Mouse (Mus musculus): ENCODE measurements around the gene Cavin3.

The Cavin3 gene

DNA sequence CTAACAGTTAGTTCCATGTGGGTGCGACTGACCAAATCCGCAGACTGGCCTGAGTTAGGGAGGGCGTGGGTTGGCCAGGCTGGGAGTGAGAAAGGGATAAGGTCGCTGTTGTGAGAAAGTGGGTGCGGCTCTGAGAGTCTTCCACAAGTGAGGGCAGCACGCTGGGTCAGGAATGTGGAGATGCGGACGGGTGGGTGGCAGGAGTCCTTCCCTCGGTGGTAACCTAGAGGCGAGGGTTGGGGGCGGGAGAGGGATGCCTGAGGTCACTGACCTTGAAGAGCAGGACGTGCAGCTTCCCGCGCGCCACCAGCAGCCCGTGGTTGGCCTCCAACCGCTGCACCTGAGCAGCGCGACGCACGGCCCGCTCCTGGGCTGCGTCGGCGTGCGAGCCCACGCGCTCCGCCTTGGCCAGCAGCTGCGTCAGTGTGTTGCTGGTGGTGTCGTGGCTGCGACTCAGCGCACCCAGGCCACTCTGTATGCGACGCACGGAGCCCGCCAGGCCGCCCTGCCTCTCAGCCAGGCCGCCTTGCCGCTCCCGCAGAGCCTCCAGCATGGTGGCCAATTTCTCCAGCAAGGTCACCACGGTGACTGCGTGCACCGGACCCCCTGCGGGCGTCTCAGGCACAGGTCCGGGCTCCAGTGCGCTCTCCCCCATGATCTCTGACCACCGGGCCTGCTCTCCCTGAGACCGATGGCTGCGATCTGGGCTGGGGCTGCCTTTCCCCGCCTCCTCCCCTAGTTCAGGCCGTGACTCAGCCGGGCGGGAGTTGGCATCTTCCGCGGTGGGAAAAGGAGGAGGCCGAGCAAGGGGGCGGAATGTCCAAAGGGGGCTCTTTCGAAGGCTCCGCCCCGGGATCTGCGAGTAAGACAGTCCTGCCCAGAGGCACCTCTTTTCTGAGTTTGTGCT, at the start of gene Cavin3:
Gene Cavin3, minus strand, starts transcription at position 796 of the 907 bp plus-strand sequence.
- peak; percentile 53 for DNase-seq

DNA sequence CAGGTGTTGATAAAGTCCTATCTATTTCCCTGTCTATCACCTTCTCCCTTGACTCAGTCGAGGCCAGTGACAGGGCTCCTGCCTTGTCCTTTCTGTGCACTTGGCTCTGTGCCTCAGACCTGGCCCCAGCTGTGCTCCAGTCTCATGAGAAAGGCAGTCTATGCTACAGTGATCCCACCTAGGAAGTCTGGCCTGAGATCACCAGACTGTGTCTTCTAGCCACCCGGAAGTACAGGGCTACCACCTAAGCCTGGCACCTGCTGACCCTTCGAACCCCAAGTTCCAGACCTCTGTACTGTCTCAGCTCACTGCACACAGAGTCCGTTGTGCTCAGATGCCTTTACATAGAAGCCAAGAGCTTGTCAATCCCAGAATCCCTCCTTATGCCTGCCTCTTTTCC, 46.0 kb upstream of the Cavin3 start:
- DNase-seq = no peak

GRCm38 (mm10) chr7:105527306-105527937, 45.3 kb upstream of the Cavin3 start:
- no peak for DNase-seq

- DNase-seq = no peak
These were observed 42.1 kb upstream of the Cavin3 start for GRCm38 (mm10) chr7:105524222-105524621.

DNA sequence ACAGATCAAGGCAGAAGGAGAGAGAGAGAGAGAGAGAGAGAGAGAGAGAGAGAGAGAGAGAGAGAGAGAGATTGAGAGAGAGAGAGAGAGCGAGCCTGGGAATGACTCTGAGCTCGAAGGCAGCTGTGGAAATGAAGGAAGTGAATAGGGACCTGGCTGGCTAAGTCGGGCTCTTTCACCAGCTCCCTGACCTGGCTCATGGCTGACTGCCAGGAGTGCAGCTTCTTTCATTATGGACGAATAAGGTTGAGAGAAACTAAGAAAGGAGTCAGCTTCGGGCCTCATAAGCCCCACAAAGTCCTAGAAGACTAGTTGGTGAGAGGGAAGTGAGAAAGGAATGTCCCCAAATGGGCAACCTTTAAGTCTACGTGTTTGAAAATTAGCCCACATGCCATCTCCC, 38.1 kb upstream of the Cavin3 start:
- no peak for DNase-seq

- no peak for DNase-seq
These were observed 37.7 kb upstream of the Cavin3 start for GRCm38 (mm10) chr7:105519771-105520170.

- DNase-seq = peak; percentile 76
These were observed 37.2 kb upstream of the Cavin3 start for GRCm38 (mm10) chr7:105519336-105519735.

GRCm38 (mm10) chr7:105516669-105517360, 34.7 kb upstream of the Cavin3 start:
- no peak for DNase-seq

GRCm38 (mm10) chr7:105515178-105515577, 33.1 kb upstream of the Cavin3 start:
- no peak for DNase-seq

DNA sequence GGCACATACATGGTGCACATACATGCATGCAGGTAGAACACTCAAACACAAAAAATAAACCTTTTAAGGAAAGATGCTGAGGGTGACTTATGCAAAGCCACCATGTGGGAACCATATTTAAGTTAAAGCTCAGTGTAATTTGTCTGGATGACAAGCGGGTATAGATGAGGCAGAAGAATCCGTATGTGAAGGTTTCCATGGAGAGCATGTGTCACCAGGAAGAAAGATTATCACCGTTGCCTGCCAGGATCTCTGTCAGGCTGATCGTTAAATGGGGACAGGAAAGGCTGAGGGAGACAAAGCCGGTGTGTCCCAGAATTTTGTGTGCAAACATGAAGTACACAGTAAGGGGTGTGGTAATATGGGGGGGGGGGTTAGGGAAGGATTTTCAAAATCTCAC, 32.5 kb upstream of the Cavin3 start:
- no peak for DNase-seq

DNA sequence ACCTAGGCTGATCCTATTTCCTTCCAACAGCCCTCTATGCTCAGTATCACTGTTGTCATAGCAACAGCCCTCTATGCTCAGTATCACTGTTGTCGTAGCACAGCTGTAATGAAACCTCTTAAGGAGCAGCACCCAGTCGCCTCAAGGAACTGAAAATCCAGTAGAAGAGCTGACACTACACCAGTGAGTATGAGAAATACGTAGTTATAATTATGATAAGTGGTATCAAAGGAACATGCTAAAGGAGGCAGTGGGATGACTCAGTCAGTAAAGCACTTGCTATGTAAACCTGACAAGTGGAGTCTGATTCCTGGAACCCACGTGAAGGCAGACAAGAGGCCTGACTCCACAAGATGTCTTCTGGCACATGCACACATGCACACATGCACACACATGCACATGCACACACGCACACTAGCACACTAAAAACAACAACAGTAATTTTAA, 31.8 kb upstream of the Cavin3 start:
- DNase-seq = no peak

DNA sequence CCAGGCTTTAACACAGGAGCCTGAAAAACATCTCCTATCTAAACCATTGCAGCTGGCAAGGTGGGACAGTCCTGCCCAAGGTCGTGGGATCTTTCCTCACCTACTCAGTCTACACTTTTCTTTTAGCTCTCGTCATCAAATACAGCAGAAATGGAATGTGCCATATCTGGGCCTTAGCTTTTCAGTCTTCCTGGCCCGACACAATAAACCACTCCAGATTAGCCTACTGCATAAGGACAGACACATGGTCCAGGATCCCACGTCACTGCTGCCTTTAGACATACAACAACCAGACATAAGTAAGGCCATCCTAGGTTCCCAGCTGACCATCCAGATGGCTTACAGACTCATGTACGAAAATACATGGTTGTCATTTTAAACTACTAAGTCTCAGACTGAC, 28.0 kb upstream of the Cavin3 start:
- peak; percentile 21 for DNase-seq

DNA sequence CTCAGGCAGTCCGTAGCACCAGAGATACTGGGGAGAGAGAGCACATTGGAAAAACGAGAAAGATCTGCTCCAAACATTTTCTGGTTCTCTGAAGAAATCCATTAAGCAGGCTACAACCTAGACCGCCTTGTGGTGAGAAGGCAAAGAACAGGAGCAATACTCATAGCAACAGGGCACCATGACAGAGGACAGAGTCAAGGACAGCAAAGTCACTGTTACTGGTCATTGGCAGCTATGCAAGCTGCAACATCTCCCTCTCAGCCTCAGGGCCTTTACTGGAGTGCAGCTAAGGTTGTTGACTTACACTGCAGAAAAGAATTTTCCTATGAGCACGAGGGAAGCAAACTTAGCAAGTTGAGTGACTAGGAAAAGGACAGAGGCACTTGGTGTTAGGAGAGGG, 25.2 kb upstream of the Cavin3 start:
- no peak for DNase-seq

- no peak for DNase-seq
These were observed 19.9 kb upstream of the Cavin3 start for GRCm38 (mm10) chr7:105501984-105502383.

- no peak for DNase-seq
These were observed 17.6 kb upstream of the Cavin3 start for GRCm38 (mm10) chr7:105499676-105500075.

GRCm38 (mm10) chr7:105498854-105499492, 16.9 kb upstream of the Cavin3 start:
- no peak for DNase-seq

- DNase-seq = no peak
These were observed 15.8 kb upstream of the Cavin3 start for GRCm38 (mm10) chr7:105497881-105498280.

DNA sequence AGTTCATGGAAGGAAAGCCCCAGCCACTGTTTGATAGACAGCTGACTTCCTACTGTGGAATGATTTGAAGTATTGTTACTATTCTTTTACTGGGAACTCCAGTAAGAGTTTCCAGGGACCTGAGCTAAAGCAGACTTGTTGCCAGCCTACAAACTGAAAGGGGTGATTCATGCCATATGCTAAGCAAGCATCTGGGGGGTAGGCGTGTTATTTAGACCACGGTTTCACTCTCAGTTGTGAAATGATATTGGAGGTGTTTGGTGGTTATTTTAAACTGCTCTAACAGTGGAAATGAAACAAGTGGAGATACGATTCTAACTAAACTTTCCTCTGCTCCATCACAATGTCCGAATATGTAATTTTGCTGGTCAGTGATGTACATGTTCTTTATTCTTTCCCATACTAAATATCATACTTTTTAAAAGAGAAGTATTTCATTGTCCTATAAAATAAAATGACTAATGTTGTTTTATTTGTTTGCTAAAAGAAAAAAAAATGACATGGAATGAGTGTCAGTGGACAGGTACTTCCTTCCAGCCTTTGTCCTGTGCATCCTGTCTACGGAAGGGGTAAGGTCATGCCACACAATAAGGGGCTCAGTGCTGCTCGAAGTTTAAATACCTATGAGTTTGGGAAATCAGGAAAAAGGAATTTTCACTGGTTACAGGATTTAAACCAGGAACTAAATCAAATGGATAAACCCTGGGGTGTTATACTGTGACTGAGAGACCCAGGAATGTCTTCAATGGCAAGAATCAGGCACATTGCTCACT, 5.2 kb upstream of the Cavin3 start:
- DNase-seq = peak; percentile 88

DNA sequence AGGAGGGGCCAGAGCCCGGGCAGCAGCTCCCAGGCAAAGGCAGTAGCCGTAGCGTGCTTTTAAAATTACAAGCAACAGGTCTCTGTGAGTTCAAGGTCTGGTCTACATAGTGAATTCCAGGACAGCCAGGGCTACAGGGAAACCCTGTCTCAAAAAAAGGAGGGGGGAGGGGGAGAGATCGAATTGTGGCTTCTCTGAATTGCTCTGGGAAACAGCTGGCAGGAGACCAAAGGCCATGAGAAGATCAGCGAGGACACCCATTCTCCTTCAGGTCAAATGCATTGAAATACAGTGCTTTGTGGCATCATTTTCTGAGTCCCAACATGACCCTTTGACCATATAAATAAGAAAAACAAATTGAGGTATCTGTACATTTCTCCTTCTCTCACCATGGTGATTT, 2.9 kb upstream of the Cavin3 start:
- DNase-seq = no peak

- no peak for DNase-seq
These were observed 326 bp upstream of the Cavin3 start for GRCm38 (mm10) chr7:105482426-105482825.

- DNase-seq = no peak
These were observed 1.3 kb downstream of the Cavin3 start for GRCm38 (mm10) chr7:105480561-105481504.
